Mouse (Mus musculus): ENCODE measurements at regions not wholly inside any gene's neighbourhood (a gene's known extent, or its start where the extent isn't known, plus 50 kb on each side); places are given as distances from the start of the nearest gene placed in this dataset.

DNA sequence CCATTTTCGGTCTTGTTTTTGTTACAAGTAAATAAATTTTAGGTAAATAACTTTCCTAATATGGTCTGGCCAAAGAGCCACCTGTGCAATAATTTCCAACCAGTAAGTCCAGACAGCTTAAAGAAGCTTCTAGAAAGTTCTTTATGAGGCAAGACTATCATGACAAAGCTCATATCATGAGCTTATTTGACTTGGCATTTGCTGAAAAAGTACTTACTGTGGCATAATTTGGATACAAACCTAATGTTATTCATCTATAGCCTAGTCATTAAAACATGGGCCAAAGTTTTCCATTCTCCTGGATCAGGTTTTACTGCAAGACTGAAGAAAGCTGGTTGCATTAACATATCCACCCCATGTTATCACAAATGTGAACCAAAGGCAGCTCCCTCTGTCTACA lies 182.1 kb upstream of the Thbs1 start:
- H3K27me3 ChIP-seq (ENCODE audit: control insufficient read depth, insufficient read depth, low read length), result no peaks in the 10 kb centered on the region
- no peak overlapping the region for H3K9ac ChIP-seq (ENCODE audit: low read depth, low read length)
- no peak overlapping the region for H3K4me3 ChIP-seq (ENCODE audit: low read length)
- no peak overlapping the region for H3K27ac ChIP-seq (ENCODE audit: low read depth, low read length)
- peaks cover 5% of the 10 kb centered on the region; the same call in 1 of the 2 replicates for H3K4me1 ChIP-seq (ENCODE audit: control insufficient read depth, insufficient read depth, low read length)
- H3K4me2 ChIP-seq (replicated peaks; ENCODE audit: low read depth, low read length), result no peak overlapping the region
- 42% methylated on average over 1 of the region's 1 CpGs for WGBS
- H3K9me3 ChIP-seq (ENCODE audit: control insufficient read depth, low read length), result no peaks in the 10 kb centered on the region
- no peak for ATAC-seq (ENCODE audit: low FRiP score, low TSS enrichment)
- H3K36me3 ChIP-seq (ENCODE audit: control insufficient read depth, insufficient read depth, low read length), result no peaks in the 10 kb centered on the region

DNA sequence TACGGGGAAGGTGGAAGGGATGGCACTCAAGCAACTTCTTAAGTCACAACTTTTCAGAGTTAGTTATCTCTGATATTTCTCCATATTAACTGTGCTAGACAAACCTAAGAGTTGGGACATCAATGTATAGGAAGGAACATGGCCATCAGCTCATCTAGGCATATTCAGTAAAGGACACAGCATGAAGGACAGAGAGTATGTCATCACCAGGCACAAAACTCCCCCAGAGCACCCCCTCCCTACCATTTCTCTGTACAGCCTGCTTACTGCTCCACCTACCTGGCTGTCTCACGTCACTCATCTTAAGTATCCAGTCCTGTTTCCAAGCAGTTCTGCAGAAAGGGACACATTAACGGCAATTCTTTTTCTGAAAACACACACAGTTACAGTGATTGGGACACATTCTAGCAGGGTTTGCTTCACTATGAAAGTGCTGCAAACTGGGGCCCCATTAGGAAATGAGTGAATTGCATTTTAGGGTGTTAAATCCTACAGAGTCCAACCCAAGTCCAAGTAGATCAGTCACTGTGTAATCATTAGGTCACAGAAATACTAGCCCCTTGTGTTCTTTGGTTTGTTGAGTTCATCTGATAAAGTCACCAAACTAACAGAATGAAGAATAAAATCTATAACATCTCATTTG lies 180.7 kb upstream of the Thbs1 start:
- Histone ChIP-seq H3K9ac (ENCODE audit: low read depth, low read length) (no peak overlapping the region), H3K27me3 (ENCODE audit: control insufficient read depth, insufficient read depth, low read length) (no peaks in the 10 kb centered on the region), H3K4me1 (ENCODE audit: control insufficient read depth, insufficient read depth, low read length) (peaks cover 5% of the 10 kb centered on the region; the same call in 1 of the 2 replicates), H3K27ac (ENCODE audit: low read depth, low read length) (no peak overlapping the region), H3K4me3 (ENCODE audit: low read length) (no peak overlapping the region), H3K4me2 (replicated peaks; ENCODE audit: low read depth, low read length) (no peak overlapping the region), H3K9me3 (ENCODE audit: control insufficient read depth, low read length) (no peaks in the 10 kb centered on the region), H3K36me3 (ENCODE audit: control insufficient read depth, insufficient read depth, low read length) (no peaks in the 10 kb centered on the region)
- 91% methylated on average over 3 of the region's 3 CpGs for WGBS
- no peak for ATAC-seq (ENCODE audit: low FRiP score, low TSS enrichment)

DNA sequence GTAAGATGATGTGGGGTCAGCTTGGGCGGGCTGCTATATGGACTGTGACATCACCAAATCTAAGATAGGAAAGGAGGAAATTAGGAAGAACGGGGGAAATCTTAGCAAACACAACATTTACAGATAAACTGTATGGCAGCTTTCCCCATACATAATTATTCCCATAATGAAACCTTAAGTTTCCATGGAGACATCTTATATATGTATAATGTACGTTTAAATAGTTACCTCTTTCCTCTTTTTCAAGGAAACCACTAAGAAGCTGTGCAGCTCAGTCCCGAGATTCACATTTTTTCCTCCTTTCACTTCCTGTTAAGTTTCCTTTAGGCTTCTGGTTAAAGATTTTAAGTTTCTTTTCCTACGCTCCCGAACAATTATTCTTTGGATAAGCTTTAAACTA lies 175.1 kb upstream of the Thbs1 start:
- no peaks in the 10 kb centered on the region for H3K4me1 ChIP-seq (ENCODE audit: control insufficient read depth, insufficient read depth, low read length)

DNA sequence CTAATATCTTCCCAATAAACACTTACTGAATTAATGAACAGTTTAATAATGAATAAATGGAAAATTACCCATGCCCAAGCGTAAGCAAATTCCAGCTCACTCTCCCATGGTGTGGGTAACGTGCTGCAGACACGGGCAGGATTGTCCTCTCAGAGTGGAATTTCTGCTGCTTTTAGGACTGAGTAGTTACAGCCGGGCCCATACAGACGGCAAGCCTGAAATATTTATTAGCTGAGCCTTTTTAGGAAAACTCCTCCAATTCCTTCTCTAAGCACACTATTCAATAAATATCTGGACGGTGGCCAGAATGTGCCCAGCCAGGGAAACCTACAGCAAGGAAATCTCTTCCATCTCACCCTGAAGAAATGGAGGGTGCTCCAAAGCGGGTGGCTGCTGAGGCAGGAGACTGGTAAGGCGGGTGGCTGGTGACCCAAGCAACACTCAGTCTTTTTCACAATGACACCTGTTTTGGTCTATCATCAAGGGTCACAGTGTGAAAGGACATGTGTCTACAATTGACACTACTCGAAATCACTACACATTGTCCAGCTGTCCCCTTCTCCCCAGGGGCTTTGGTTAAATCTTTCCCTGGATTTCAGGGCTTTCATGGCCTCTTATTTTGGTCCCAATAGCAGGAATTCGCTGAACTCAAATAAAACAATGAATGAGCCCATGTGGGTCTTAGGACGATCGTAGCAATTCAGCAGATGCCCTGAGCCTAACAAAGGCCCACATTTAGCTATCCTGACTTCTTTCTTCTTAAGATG lies 173.2 kb upstream of the Thbs1 start:
- Histone ChIP-seq H3K9me3 (ENCODE audit: control insufficient read depth, low read length) (no peaks in the 10 kb centered on the region), H3K4me3 (ENCODE audit: low read length) (no peak overlapping the region), H3K27me3 (ENCODE audit: control insufficient read depth, insufficient read depth, low read length) (no peaks in the 10 kb centered on the region), H3K4me1 (ENCODE audit: control insufficient read depth, insufficient read depth, low read length) (no peaks in the 10 kb centered on the region), H3K36me3 (ENCODE audit: control insufficient read depth, insufficient read depth, low read length) (no peaks in the 10 kb centered on the region), H3K9ac (ENCODE audit: low read depth, low read length) (no peak overlapping the region), H3K27ac (ENCODE audit: low read depth, low read length) (no peak overlapping the region), H3K4me2 (replicated peaks; ENCODE audit: low read depth, low read length) (no peak overlapping the region)
- no peak for ATAC-seq (ENCODE audit: low FRiP score, low TSS enrichment)
- 69% methylated on average over 12 of the region's 12 CpGs for WGBS

More for the DNA sequence above, 175.1 kb upstream of the Thbs1 start:
- Histone ChIP-seq H3K9ac (ENCODE audit: low read depth, low read length) (no peak overlapping the region), H3K27me3 (ENCODE audit: control insufficient read depth, insufficient read depth, low read length) (no peaks in the 10 kb centered on the region), H3K36me3 (ENCODE audit: control insufficient read depth, insufficient read depth, low read length) (no peaks in the 10 kb centered on the region), H3K4me2 (replicated peaks; ENCODE audit: low read depth, low read length) (no peak overlapping the region), H3K9me3 (ENCODE audit: control insufficient read depth, low read length) (no peaks in the 10 kb centered on the region), H3K4me3 (ENCODE audit: low read length) (no peak overlapping the region), H3K27ac (ENCODE audit: low read depth, low read length) (no peak overlapping the region)
- WGBS, result 82% methylated on average over 6 of the region's 6 CpGs
- no peak for ATAC-seq (ENCODE audit: low FRiP score, low TSS enrichment)

DNA sequence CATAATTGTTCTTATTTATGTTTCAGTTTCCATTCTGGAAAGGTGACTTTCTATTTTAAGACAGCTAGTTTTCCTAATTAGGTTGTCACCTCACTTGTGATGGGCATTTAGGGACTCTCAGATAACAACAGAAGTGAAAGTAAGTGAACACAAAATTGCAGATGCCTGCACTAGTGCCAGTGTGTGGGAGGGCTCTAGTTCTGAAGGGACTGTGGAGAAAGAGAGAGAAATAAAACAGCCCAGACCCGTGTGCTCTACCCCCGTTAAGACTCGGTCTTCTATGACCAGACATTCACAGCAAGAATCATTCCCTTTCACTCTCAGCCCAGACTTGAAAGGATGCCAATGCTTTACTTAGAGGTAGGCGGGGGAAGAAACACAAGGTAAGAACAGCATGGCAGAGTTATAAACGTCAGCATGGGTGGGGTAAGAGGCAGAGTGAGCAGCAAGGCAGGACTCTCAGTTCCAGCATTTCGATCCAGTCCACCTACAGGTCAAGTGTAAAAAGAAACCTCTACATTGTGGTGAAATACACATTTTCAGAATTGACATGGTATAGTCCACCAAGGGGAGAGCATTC lies 170.1 kb upstream of the Thbs1 start:
- ATAC-seq (ENCODE audit: low FRiP score, low TSS enrichment), result no peak
- H3K9me3 ChIP-seq (ENCODE audit: control insufficient read depth, low read length), result no peaks in the 10 kb centered on the region

DNA sequence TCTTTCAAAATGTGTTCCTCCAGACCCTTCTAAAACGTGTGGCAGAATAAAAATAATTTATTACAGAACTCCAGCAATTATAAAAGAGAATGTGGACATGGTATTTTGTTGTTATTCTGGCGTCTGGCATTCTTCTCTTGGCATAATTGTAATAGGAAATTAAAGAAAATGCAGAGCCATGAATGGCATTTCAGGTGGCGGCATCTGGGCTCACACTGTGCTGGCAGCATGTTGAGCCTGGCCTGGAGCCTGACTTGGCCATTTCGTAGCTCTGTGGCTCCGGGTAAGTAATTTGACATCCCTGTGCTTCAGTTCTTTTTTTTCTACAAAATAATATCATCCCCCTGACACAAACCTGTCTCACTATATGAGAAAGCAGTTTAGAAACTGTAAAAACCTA lies 168.0 kb upstream of the Thbs1 start:
- no peaks in the 10 kb centered on the region for H3K9me3 ChIP-seq (ENCODE audit: control insufficient read depth, low read length)
- no peaks in the 10 kb centered on the region for H3K4me1 ChIP-seq (ENCODE audit: control insufficient read depth, insufficient read depth, low read length)
- H3K4me2 ChIP-seq (replicated peaks; ENCODE audit: low read depth, low read length), result no peak overlapping the region
- WGBS, result 78% methylated on average over 5 of the region's 5 CpGs
- no peak overlapping the region for H3K4me3 ChIP-seq (ENCODE audit: low read length)
- H3K27me3 ChIP-seq (ENCODE audit: control insufficient read depth, insufficient read depth, low read length), result no peaks in the 10 kb centered on the region
- no peak overlapping the region for H3K27ac ChIP-seq (ENCODE audit: low read depth, low read length)
- no peak for ATAC-seq (ENCODE audit: low FRiP score, low TSS enrichment)
- no peak overlapping the region for H3K9ac ChIP-seq (ENCODE audit: low read depth, low read length)
- no peaks in the 10 kb centered on the region for H3K36me3 ChIP-seq (ENCODE audit: control insufficient read depth, insufficient read depth, low read length)

More for the DNA sequence above, 170.1 kb upstream of the Thbs1 start:
- Histone ChIP-seq H3K4me2 (replicated peaks; ENCODE audit: low read depth, low read length) (no peak overlapping the region), H3K4me3 (ENCODE audit: low read length) (no peak overlapping the region), H3K4me1 (ENCODE audit: control insufficient read depth, insufficient read depth, low read length) (no peaks in the 10 kb centered on the region), H3K27ac (ENCODE audit: low read depth, low read length) (no peak overlapping the region), H3K27me3 (ENCODE audit: control insufficient read depth, insufficient read depth, low read length) (no peaks in the 10 kb centered on the region), H3K36me3 (ENCODE audit: control insufficient read depth, insufficient read depth, low read length) (no peaks in the 10 kb centered on the region), H3K9ac (ENCODE audit: low read depth, low read length) (no peak overlapping the region)
- WGBS, result 42% methylated on average over 6 of the region's 6 CpGs

DNA sequence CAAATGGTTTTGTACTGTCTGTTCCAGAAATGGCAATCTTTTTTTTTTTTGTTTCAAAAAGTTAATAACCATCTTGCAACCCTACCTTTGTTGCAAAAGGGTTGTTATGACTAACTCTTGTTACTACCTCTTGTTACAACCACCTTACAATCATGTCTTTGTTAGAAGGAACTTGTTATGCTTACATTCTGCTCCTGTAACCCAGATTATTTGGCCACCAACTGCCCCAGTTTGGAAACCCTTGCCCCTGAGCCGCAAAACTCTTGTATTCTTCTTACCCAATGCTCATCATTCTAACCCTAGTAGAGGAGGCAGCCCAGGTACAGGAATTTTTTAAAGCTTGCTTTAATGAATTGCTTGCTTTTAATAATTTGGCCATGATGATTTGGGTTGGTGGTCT lies 167.4 kb upstream of the Thbs1 start:
- H3K4me1 ChIP-seq (ENCODE audit: control insufficient read depth, insufficient read depth, low read length), result no peaks in the 10 kb centered on the region
- WGBS, result 94% methylated on average over 1 of the region's 1 CpGs
- ATAC-seq (ENCODE audit: low FRiP score, low TSS enrichment), result no peak

DNA sequence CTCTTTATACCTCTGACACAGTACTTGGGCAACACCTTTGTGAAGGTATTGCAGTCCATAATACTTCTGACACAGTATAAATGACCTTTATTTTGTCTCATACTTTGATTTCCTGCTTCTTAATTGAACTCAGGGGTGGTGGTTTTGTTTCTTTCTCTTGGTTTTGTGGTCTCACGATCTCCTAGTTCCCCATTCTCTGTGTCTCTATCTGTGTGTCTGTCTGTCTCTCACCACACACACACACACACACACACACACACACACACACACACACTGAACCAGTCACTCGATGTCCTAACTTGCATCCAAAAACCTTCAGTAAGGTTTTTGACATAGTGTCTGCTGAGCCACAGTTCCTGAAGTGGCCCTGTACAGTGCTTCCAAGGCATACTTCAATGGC lies 166.7 kb upstream of the Thbs1 start:
- no peak overlapping the region for H3K4me3 ChIP-seq (ENCODE audit: low read length)
- WGBS, result 72% methylated on average over 2 of the region's 2 CpGs
- no peaks in the 10 kb centered on the region for H3K9me3 ChIP-seq (ENCODE audit: control insufficient read depth, low read length)
- no peaks in the 10 kb centered on the region for H3K4me1 ChIP-seq (ENCODE audit: control insufficient read depth, insufficient read depth, low read length)
- no peaks in the 10 kb centered on the region for H3K27me3 ChIP-seq (ENCODE audit: control insufficient read depth, insufficient read depth, low read length)
- no peak overlapping the region for H3K4me2 ChIP-seq (replicated peaks; ENCODE audit: low read depth, low read length)
- no peak overlapping the region for H3K27ac ChIP-seq (ENCODE audit: low read depth, low read length)
- no peak overlapping the region for H3K9ac ChIP-seq (ENCODE audit: low read depth, low read length)
- H3K36me3 ChIP-seq (ENCODE audit: control insufficient read depth, insufficient read depth, low read length), result no peaks in the 10 kb centered on the region
- ATAC-seq (ENCODE audit: low FRiP score, low TSS enrichment), result no peak

More for the DNA sequence above, 167.4 kb upstream of the Thbs1 start:
- H3K27ac ChIP-seq (ENCODE audit: low read depth, low read length), result no peak overlapping the region
- H3K4me3 ChIP-seq (ENCODE audit: low read length), result no peak overlapping the region
- no peak overlapping the region for H3K9ac ChIP-seq (ENCODE audit: low read depth, low read length)
- H3K36me3 ChIP-seq (ENCODE audit: control insufficient read depth, insufficient read depth, low read length), result no peaks in the 10 kb centered on the region
- H3K4me2 ChIP-seq (replicated peaks; ENCODE audit: low read depth, low read length), result no peak overlapping the region
- H3K9me3 ChIP-seq (ENCODE audit: control insufficient read depth, low read length), result no peaks in the 10 kb centered on the region
- H3K27me3 ChIP-seq (ENCODE audit: control insufficient read depth, insufficient read depth, low read length), result no peaks in the 10 kb centered on the region
